Mouse (Mus musculus): Measurements from ENCODE around the gene Gpr6. TPM values are rescaled to one million over a fixed set of nuclear protein-coding genes. Genes with fewer than 3 reads are reported as not detected.

The Gpr6 gene
- polyA plus RNA-seq, 1 experiment from 2014 or later = 0.12 TPM

DNA sequence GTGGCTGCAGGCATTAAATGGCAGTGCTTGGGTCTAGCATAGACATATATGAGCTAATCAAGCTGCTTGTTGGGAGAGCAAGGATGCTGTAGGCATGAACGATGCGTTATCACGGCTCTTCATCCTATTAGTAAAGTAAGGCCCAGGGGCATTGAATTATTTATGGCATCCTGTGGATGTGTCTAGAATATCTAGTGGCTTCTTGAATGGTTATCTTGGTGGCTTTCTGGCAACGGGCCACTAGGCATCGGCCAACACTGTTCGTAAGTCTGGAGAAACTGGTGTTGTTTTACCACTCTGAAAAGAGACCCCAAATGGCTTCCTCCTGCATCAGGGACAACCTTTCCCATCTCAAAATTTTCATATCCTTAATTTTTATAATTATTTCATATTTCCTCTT is 33.6 kb downstream of the Gpr6 start:
- no peak overlapping the region for H3K4me2 ChIP-seq
- no peak overlapping the region for H3K4me3 ChIP-seq (replicated peaks)
- no peaks in the 10 kb centered on the region for H3K9me3 ChIP-seq (replicated peaks)
- no peak overlapping the region for H3K9ac ChIP-seq
- H3K27ac ChIP-seq = no peak overlapping the region
- no peak for ATAC-seq (replicated peaks; ENCODE audit: low FRiP score)
- H3K36me3 ChIP-seq = no peaks in the 10 kb centered on the region
- WGBS = 90% methylated on average over 6 of the region's 6 CpGs
- no peaks in the 10 kb centered on the region for H3K27me3 ChIP-seq
- no peaks in the 10 kb centered on the region for H3K4me1 ChIP-seq

- Histone ChIP-seq H3K27me3 (no peaks in the 10 kb centered on the region), H3K36me3 (no peaks in the 10 kb centered on the region), H3K4me2 (no peak overlapping the region), H3K9me3 (replicated peaks) (no peaks in the 10 kb centered on the region), H3K9ac (no peak overlapping the region), H3K4me3 (replicated peaks) (no peak overlapping the region), H3K27ac (no peak overlapping the region), H3K4me1 (no peaks in the 10 kb centered on the region)
- 68% methylated on average over 8 of the region's 8 CpGs for WGBS
- no peak for ATAC-seq (replicated peaks; ENCODE audit: low FRiP score)
Measured at GRCm38 (mm10) chr10:41037722-41038121, 34.4 kb downstream of the Gpr6 start.

DNA sequence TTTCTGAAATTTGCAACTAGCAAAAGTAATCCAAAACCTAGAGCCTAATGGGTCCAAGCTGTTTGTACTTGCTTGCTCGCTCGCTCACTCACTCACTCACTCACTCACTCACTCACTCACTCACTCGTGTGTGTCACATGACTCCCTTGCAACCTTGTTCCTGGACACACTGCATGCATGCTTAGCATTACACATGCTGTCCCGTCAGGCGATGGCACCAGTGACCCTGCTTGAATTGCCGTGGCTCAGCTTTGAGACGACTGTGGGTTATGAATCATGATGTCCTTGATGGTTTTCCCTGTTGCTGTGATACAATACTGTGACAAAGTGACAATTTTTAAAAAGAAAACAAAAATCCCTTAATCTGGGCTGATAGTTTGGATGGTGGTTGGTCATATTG is 39.3 kb downstream of the Gpr6 start:
- H3K36me3 ChIP-seq = no peaks in the 10 kb centered on the region
- H3K4me2 ChIP-seq = no peak overlapping the region
- H3K9ac ChIP-seq = no peak overlapping the region
- no peak for ATAC-seq (replicated peaks; ENCODE audit: low FRiP score)
- no peaks in the 10 kb centered on the region for H3K27me3 ChIP-seq
- H3K9me3 ChIP-seq (replicated peaks) = no peaks in the 10 kb centered on the region
- H3K4me1 ChIP-seq = no peaks in the 10 kb centered on the region
- H3K4me3 ChIP-seq (replicated peaks) = no peak overlapping the region
- no peak overlapping the region for H3K27ac ChIP-seq
- 72% methylated on average over 7 of the region's 7 CpGs for WGBS

DNA sequence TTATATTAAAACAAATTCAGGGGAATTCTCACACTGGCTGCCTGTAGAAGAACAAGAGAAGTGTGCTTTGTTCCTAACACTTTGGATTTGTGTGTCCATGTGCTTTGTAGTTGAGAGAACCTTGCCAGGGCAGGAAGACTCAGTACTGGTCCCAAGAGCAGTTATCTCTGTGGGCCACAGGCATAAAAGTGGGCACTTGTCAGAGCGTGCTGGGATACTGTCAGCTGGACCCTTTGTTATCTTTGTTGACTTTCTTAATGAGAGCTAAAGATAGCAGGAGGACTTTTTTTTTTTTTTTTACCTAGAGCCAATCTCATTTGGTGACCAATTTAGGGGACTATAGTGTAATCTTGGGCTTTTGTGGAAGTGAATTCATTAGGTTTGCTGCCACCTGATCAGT is 47.2 kb downstream of the Gpr6 start:
- WGBS = 60% methylated on average over 1 of the region's 1 CpGs
- no peak overlapping the region for H3K27ac ChIP-seq
- no peaks in the 10 kb centered on the region for H3K9me3 ChIP-seq (replicated peaks)
- no peak overlapping the region for H3K4me2 ChIP-seq
- H3K27me3 ChIP-seq = no peaks in the 10 kb centered on the region
- H3K4me1 ChIP-seq = no peaks in the 10 kb centered on the region
- no peak overlapping the region for H3K9ac ChIP-seq
- H3K36me3 ChIP-seq = no peaks in the 10 kb centered on the region
- H3K4me3 ChIP-seq (replicated peaks) = no peak overlapping the region
- no peak for ATAC-seq (replicated peaks; ENCODE audit: low FRiP score)

- no peak overlapping the region for H3K27ac ChIP-seq
- H3K4me3 ChIP-seq (replicated peaks) = no peak overlapping the region
- no peaks in the 10 kb centered on the region for H3K27me3 ChIP-seq
- H3K4me2 ChIP-seq = no peak overlapping the region
- WGBS = 52% methylated on average over 1 of the region's 1 CpGs
- H3K9me3 ChIP-seq (replicated peaks) = no peaks in the 10 kb centered on the region
- no peaks in the 10 kb centered on the region for H3K36me3 ChIP-seq
- H3K9ac ChIP-seq = no peak overlapping the region
- ATAC-seq (replicated peaks; ENCODE audit: low FRiP score) = no peak
- H3K4me1 ChIP-seq = no peaks in the 10 kb centered on the region
Measured at GRCm38 (mm10) chr10:41024406-41024805, 47.7 kb downstream of the Gpr6 start.

- Histone ChIP-seq H3K27ac (no peak overlapping the region), H3K36me3 (no peaks in the 10 kb centered on the region), H3K4me2 (no peak overlapping the region), H3K9ac (no peak overlapping the region), H3K4me1 (no peaks in the 10 kb centered on the region), H3K4me3 (replicated peaks) (no peak overlapping the region), H3K27me3 (no peaks in the 10 kb centered on the region), H3K9me3 (replicated peaks) (no peaks in the 10 kb centered on the region)
- no peak for ATAC-seq (replicated peaks; ENCODE audit: low FRiP score)
- WGBS = 94% methylated on average over 4 of the region's 4 CpGs
Measured at GRCm38 (mm10) chr10:41022226-41022625, 49.9 kb downstream of the Gpr6 start.

Other genes starting within 250 kb of the Gpr6 start
- 39.1 and 39.3 TPM in 2 replicates for gene Cdc40, start 189.0 kb downstream of the Gpr6 start, polyA plus RNA-seq (2015; fragmentation: Nextera tagmentation; extraction: Ambion mirVana)
- gene Wasf1, start 188.8 kb downstream of the Gpr6 start, polyA plus RNA-seq (2015; fragmentation: Nextera tagmentation; extraction: Ambion mirVana) = 22.2 and 22.7 TPM in 2 replicates
- gene Fig4, start 231.0 kb upstream of the Gpr6 start, polyA plus RNA-seq (2015; fragmentation: Nextera tagmentation; extraction: Ambion mirVana) = 15.7 and 17.5 TPM in 2 replicates
- gene Ak9, start 231.7 kb upstream of the Gpr6 start, polyA plus RNA-seq (2015; fragmentation: Nextera tagmentation; extraction: Ambion mirVana) = 0.04 TPM in 2 replicates